Mouse (Mus musculus) kidney, postnatal 36 days (tissue): ENCODE data around the gene Rhobtb1.

Experiments
- DNase-seq, 2 experiments: peaks; one replicate each; pipeline ENCODE4 v3.0.0; 2021 to 2022; ENCODE audit warnings: mixed read lengths in 2 of 2

Rhobtb1 gene

DNA sequence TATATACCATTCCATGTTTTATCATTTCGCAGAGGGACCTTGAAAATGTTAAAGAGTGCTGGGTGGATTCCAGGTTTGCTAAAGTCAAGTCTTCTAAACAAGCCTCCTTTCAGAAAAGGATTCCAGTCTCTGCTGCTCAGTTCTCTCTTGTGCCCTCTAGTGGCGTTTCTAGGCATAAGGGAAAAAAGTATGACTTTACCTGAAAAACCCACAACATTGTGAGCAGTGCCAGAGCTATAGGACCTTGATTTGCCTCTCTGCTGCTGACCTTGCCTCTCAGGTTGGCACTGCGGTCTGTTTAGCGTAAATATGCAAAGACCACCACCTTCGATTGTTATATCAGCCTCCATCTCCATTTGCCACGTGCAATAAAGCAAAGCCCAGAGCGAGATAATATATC lies 13.9 kb downstream of the Rhobtb1 start:
- peak; percentile 61 to 62 for DNase-seq

- DNase-seq = no peak
These were observed 14.6 kb downstream of the Rhobtb1 start for GRCm38 (mm10) chr10:69165847-69166246.

- no peak for DNase-seq
These were observed 15.3 kb downstream of the Rhobtb1 start for GRCm38 (mm10) chr10:69166514-69166913.

GRCm38 (mm10) chr10:69172412-69172811 lies 21.2 kb downstream of the Rhobtb1 start:
- DNase-seq = no peak

- no peak for DNase-seq
These were observed 24.9 kb downstream of the Rhobtb1 start for GRCm38 (mm10) chr10:69176116-69176515.

GRCm38 (mm10) chr10:69179341-69179740 lies 28.1 kb downstream of the Rhobtb1 start:
- DNase-seq = no peak

DNA sequence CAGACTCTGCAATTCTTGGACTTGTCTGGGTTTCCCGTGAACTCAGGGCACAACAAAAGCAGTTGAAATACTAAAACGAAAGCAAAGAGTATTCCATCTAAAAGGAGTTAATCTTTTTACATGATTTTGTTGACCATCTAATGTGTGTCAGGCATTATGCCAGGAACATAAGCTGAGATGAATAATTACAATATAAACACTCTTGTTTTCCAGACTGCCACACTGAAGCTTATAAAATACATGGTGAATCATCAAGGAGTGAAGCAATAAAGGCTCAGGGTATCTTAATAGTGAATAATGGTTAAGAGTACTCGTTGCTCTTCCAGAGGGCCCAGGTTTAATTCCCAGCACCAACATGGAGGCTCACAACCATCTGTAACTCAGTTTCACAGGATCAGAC lies 29.8 kb downstream of the Rhobtb1 start:
- DNase-seq = no peak

DNA sequence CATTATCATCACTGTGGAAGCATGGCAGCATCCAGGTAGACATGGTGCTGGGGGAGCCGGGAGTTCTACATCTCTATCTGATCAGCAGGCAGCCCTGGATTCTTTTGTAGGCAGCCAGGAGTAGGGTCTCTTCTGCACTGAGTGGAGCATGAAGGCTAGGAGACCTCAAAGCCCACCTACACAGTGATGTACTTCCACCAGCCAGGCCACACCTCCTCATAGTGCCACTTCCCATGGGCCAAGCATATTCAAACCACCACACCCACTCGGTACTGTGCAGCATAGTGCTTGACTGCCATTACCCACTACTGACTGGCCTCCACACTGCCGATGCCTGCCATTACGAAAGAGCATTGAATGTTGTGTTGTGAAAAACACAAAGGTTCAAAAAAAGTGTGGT lies 33.7 kb downstream of the Rhobtb1 start:
- DNase-seq = no peak

DNA sequence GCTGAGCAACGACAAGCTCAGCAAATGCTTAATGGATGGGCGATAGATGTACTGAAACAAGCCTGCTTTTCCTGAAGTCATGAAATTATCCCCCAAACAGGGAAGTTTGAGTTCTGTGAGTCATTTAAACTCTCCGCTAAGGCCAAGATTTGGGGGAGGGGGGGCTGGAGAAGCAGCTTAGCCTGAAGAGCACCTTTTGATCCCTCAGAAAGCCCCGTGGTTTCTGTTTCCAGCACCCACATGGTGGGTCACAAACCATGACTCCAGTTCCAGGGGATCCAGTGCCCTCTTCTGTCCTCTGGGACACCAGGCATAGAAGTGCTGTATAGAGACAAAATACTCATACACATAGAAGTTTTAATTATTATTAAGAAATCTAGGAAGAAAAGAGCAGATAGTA lies 34.2 kb downstream of the Rhobtb1 start:
- DNase-seq = peak in 1 of 2 experiments; percentile 28

DNA sequence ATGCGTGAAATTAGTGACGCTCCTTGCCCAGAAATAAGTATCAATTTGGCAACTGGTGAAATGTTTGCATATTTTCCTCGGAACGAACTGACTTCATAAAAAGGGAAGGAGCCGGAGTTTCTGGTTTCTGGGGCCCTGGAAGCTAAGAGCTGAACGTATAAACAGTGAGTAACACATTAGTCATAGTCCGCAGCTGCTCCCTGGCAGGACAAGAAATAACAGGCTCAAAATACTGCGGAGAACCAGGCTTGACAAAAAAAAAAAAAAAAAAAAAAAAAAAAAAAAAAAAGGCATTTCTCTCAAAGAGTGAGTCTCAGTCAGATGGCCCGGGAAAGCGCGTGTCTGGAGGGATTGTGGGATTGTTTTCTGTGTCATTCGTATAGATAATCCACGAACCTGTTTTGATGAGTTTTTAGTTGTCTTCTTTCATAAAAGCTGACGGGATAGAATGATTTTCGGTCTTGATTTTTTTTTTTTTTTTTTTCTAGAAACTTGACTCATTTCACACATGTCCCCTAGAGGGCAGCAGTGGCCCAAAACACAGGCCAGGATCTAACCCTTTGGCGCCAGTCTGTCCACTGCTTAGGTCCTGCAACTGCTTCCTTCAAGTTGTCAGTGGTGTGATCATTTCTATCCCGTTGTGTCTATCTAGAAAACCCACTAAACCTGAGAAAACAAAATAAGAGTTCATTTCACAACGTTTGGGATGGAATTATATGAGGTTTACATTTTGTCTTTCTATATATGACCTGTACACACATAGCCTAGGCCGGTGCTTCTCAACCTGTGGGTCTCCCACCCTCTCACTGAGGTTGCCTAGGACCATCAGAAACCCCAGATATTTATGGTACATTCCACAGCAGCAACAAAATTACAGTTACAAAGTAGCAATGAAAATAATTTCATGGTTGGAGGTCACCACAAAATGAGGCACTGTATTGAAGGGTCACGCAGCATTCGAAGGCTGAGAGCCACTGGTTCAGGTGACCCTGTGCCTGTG lies 35.0 kb downstream of the Rhobtb1 start:
- peak; percentile 78 to 85 for DNase-seq

GRCm38 (mm10) chr10:69187773-69188443 lies 36.7 kb downstream of the Rhobtb1 start:
- no peak for DNase-seq

- no peak for DNase-seq
These were observed 39.4 kb downstream of the Rhobtb1 start for GRCm38 (mm10) chr10:69190434-69191160.

GRCm38 (mm10) chr10:69192266-69192665 lies 41.0 kb downstream of the Rhobtb1 start:
- no peak for DNase-seq

DNA sequence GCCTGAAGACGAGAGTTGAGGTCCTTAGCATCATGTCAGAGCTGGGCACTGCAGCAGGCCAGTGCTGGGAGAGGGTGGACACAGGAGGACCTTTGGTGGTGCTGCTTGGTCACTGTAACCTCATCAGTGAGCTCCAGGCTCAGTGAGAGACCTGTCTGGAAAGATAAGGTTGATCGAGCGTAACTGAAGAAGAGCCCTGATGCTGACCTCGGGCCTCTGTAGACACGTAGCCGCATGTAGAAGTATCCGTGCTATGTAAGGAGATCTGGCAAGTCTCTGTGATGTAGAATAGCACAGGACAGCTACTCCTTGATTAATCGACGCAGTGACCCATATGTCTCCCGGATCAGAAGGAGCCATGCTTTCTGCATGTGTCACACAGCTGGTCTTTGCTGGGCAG lies 42.5 kb downstream of the Rhobtb1 start:
- no peak for DNase-seq

DNA sequence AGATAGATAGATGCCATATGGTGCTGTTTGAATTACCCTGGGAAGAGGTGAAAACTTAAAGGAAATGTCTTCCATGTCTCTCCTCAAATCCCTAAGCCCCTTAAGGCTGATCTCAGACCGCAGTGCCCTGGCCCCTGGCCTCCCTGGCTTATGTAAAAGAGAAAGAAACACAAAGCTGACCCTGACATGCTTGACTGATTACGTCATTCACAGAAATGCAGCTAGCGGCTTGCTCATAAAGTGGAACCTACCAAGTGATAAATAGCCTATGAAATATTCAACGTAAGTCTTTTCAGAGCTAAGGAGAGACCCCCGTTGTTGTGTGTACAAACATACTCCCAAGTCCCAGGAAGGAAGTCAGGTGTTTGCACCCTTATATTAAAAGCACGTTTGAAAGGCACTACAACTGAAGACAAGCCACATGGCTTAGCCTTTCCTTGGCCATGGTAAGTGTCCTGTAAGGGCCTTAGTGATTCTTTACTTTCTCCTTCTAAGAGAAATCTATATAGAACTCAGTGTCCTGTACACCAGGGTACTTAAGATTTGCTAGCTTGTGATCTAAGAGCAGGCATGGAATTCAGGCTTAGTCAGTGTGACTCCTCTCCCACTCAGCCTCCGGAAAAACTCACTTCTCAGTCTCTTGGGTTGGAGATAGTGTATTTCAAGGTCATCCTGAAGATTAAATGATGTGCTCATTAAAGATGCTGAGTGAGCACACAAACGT lies 53.6 kb downstream of the Rhobtb1 start:
- no peak for DNase-seq

- no peak for DNase-seq
These were observed 54.8 kb downstream of the Rhobtb1 start for GRCm38 (mm10) chr10:69206081-69206480.

GRCm38 (mm10) chr10:69207481-69207880 lies 56.2 kb downstream of the Rhobtb1 start:
- no peak for DNase-seq

DNA sequence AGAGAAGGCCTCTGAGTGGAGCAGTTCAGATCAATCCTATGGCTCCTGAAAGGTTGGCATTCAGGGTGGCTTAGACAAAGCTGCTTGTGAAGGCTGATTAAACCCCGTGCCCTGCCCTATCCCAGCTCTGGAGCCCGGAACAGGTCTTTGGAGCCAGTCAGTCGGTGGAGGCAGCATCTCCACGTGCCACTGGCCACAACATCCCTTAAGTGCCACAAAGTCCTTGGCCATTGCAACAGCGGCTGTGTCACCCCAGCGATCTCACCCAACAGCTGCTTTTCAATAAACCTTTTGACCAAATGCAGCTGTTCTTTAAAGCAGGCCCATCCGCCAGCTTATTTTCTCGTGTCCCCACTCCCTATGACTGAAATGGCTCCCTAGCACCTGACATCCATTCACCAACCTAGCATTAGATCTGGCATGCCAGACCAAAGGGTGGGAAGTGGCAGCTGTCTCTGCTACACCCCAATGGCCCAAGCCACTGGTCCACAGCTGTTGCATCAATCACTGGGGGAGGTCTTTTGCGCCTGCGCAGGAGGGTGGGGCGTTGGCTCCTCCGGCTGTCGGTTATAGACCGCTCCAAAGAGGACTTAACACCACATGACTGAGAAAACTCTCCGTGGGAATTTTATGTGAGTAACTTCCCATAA lies 56.9 kb downstream of the Rhobtb1 start:
- no peak for DNase-seq

- no peak for DNase-seq
These were observed 57.5 kb downstream of the Rhobtb1 start for GRCm38 (mm10) chr10:69208705-69209104.

DNA sequence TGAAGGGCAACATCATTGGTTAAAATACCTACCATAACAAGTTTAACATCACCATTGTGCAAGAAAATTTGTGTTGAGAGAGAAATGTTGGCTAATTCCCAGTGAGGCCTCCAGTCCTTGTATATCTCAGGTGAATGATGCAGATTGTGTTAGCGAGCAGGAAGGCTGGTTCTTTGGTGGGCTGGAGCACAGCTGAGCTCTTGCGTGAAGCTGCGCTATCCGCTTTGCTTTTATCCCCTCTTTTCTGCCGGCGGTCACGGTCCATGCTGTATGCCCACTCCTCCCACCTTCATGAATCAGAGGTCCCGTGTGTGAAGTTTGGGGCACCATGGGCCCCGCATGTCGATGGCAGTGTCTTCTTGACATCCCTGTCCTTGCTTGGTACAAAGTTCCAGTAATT lies 58.8 kb downstream of the Rhobtb1 start:
- no peak for DNase-seq

GRCm38 (mm10) chr10:69210659-69211058 lies 59.4 kb downstream of the Rhobtb1 start:
- DNase-seq = peak in 1 of 2 experiments; percentile 34

DNA sequence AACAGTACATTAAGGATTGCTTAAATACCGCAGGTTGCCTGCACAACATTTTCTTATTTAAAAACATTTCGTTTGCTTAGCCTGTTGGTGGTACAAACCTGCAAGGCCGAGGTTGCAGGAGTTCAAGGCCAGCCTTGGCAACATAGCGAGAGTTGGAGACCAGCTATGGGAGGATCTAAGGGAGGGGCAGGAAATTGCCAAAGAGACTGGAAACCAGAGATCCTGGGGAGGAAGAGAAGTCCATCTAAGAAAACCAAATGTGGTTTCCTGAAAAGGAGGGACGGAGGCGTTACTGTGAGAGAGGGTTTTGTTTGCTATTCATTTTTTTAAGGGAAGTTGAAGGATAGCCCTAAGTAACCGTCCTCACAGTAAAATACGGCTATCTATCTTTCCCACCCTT lies 60.3 kb downstream of the Rhobtb1 start:
- peak; percentile 44 to 47 for DNase-seq
